Mouse (Mus musculus) liver, postnatal 0 days (tissue): Measurements from ENCODE around the gene Aldh1l1.

Experiments used
- CTCF ChIP-seq: sonication (generic); IDR thresholded peaks from 2 replicates; pipeline ENCODE4 v1.5.1; 2016; ENCODE audit warnings: antibody characterized with exemption, low read depth
- EP300 ChIP-seq: IDR thresholded peaks from 2 replicates; pipeline ENCODE4 v1.6.1; 2016; ENCODE audit warnings: antibody characterized with exemption, low read depth, mild to moderate bottlenecking

DNA sequence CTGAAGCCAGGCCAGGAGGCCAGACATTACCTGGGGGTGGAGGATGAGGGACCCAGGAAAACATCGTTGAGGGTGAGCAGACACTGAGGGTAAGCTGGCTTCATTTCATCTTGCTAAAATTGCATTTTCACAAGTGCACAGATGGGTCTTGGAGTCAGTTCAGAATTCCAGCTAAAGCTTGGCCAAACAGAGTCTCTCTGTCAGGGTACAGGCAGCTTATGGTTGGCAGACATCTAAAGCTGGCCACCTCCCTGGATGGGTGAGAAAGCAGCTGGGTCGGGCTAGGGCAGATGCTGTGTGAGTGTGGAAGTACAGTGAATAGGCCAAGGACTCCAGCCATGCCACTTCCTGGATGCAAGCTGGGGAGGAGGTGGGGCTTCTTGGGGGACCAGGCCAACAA is 4.7 kb downstream of the Aldh1l1 start:
- TF ChIP-seq EP300 (no peak), CTCF (no peak)
